Mouse (Mus musculus): ENCODE data around the gene Cbln4. TPM values are rescaled to one million over a fixed set of nuclear protein-coding genes. Genes with fewer than 3 reads are reported as not detected.

Cbln4 gene
- polyA plus RNA-seq, 1 experiment: 15.8 TPM

- DNase-seq (ENCODE audit: low read depth): peak; percentile 69
- no peak for TF ChIP-seq CTCF (IDR thresholded peaks at IDR 0.05; ENCODE audit: borderline replicate concordance, extremely low read depth, insufficient read depth, insufficient read length)
These were observed 17.7 kb downstream of the Cbln4 start for GRCm38 (mm10) chr2:172025459-172026130.

GRCm38 (mm10) chr2:172006726-172007125 lies 36.5 kb downstream of the Cbln4 start:
- DNase-seq (ENCODE audit: low read depth): no peak
- TF ChIP-seq POLR2A (IDR thresholded peaks at IDR 0.05; ENCODE audit: borderline replicate concordance, extremely low read depth, insufficient read depth, insufficient read length, poor library complexity, severe bottlenecking) (no peak), CTCF (IDR thresholded peaks at IDR 0.05; ENCODE audit: borderline replicate concordance, extremely low read depth, insufficient read depth, insufficient read length) (no peak)

GRCm38 (mm10) chr2:172005970-172006369 lies 37.3 kb downstream of the Cbln4 start:
- no peak for TF ChIP-seq CTCF (IDR thresholded peaks at IDR 0.05; ENCODE audit: borderline replicate concordance, extremely low read depth, insufficient read depth, insufficient read length)
- TF ChIP-seq POLR2A (IDR thresholded peaks at IDR 0.05; ENCODE audit: borderline replicate concordance, extremely low read depth, insufficient read depth, insufficient read length, poor library complexity, severe bottlenecking): no peak
- DNase-seq (ENCODE audit: low read depth): peak; percentile 92

GRCm38 (mm10) chr2:172004029-172004984 lies 39.0 kb downstream of the Cbln4 start:
- TF ChIP-seq CTCF (IDR thresholded peaks at IDR 0.05; ENCODE audit: borderline replicate concordance, extremely low read depth, insufficient read depth, insufficient read length) (no peak), POLR2A (IDR thresholded peaks at IDR 0.05; ENCODE audit: borderline replicate concordance, extremely low read depth, insufficient read depth, insufficient read length, poor library complexity, severe bottlenecking) (no peak)
- peak; percentile 75 for DNase-seq (ENCODE audit: low read depth)

GRCm38 (mm10) chr2:171996979-171997686 lies 46.1 kb downstream of the Cbln4 start:
- DNase-seq (ENCODE audit: low read depth): peak; percentile 86
- TF ChIP-seq CTCF (IDR thresholded peaks at IDR 0.05; ENCODE audit: borderline replicate concordance, extremely low read depth, insufficient read depth, insufficient read length) (no peak), POLR2A (IDR thresholded peaks at IDR 0.05; ENCODE audit: borderline replicate concordance, extremely low read depth, insufficient read depth, insufficient read length, poor library complexity, severe bottlenecking) (no peak)

GRCm38 (mm10) chr2:171994861-171995260 lies 48.4 kb downstream of the Cbln4 start:
- TF ChIP-seq POLR2A (IDR thresholded peaks at IDR 0.05; ENCODE audit: borderline replicate concordance, extremely low read depth, insufficient read depth, insufficient read length, poor library complexity, severe bottlenecking) (no peak), CTCF (IDR thresholded peaks at IDR 0.05; ENCODE audit: borderline replicate concordance, extremely low read depth, insufficient read depth, insufficient read length) (peak; percentile 8; the same call in 1 of the 2 replicates)
- peak; percentile 37 for DNase-seq (ENCODE audit: low read depth)

- TF ChIP-seq CTCF (IDR thresholded peaks at IDR 0.05; ENCODE audit: borderline replicate concordance, extremely low read depth, insufficient read depth, insufficient read length): no peak
- TF ChIP-seq POLR2A (IDR thresholded peaks at IDR 0.05; ENCODE audit: borderline replicate concordance, extremely low read depth, insufficient read depth, insufficient read length, poor library complexity, severe bottlenecking): no peak
- no peak for DNase-seq (ENCODE audit: low read depth)
These were observed 49.0 kb downstream of the Cbln4 start for GRCm38 (mm10) chr2:171994240-171994639.

GRCm38 (mm10) chr2:171986686-171987085 lies 56.6 kb downstream of the Cbln4 start:
- peak; percentile 23 for DNase-seq (ENCODE audit: low read depth)
- TF ChIP-seq POLR2A (IDR thresholded peaks at IDR 0.05; ENCODE audit: borderline replicate concordance, extremely low read depth, insufficient read depth, insufficient read length, poor library complexity, severe bottlenecking) (no peak), CTCF (IDR thresholded peaks at IDR 0.05; ENCODE audit: borderline replicate concordance, extremely low read depth, insufficient read depth, insufficient read length) (no peak)

Other genes starting within 250 kb of the Cbln4 start
- gene Mc3r, start 205.0 kb upstream of the Cbln4 start, polyA plus RNA-seq (2012; rRNA removed): 0.29 and 0.39 TPM in 2 replicates